Mouse (Mus musculus) layer of hippocampus, postnatal 14 days (tissue): Measurements from ENCODE around the gene Asb2. TPM values are rescaled to one million over a fixed set of nuclear protein-coding genes. Genes with fewer than 3 reads are reported as not detected.

Experiments
- DNase-seq, 2 experiments: peaks; one replicate each; pipeline ENCODE4 v3.0.0; 2021 to 2022; ENCODE audit warnings: low spot score in 2 of 2, mixed read lengths in 1 of 2
- total RNA-seq, 2 experiments: library from RNA; stranded (reverse); gene quantifications; 2 replicates each; pipeline ENCODE4 v1.2.3; 2021

Gene Asb2
- total RNA-seq, 2 experiments from 2014 or later: 1.9 TPM

GRCm38 (mm10) chr12:103361539-103362307, 5.9 kb upstream of the Asb2 start:
- DNase-seq: no peak

DNA sequence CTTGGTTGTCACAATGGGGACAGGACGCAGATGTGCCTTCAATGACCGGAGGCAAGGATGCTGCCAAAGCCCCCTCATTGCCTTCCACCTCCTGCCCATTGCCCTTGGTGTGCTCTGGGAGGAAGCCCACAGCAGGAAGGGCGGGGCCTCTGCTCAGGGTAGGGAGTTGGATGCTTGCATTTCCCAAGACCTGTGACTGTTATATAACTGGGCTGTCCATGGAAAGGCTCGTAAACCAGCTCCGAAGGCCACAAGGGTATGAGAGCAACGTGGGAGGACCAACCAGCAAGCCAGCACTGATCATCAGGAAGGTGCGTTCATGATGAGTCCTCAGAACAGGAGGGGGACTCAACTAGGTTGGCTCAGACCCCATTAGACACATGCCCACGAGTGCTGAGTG, 5.0 kb upstream of the Asb2 start:
- no peak for DNase-seq

DNA sequence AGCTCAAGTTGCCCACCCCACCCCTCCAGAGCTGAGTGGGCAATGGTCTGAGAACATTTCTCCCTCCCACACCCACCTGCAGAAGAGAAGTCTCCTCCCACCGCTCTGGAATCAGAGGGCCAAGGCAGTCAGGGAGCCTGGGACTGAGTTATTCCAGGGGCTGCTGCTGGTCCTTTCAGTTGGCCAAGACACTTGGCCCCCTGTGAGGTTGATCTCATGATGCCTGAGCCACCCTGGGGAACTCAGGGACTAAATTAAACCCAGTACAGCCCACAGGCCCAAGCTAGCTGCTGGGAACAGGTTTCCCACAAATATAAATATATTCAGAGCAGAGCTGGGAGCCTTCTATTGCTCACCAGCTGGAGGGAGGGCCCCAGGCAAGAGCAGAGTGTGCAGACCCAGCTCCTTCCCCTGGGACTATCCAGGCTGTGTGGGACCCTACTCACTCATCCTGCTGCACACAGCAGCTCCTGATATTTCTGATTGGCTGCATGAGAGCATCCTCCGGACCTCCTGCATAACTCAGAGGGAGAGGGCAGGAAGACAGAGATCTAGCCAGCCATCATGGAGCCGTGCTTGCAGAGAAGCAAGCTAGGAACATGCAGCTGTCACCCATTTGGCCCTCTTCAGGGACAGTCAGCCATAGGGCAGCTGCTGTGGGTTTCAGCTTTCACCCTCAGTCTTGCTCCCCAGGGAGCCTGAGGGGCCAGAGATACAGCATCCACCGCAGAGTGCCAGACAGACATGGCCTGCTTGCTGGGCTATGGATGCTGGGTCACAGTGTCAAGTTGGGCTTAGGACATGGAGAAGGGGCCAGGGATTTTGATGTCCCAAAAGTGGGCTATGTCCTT, 3.4 kb upstream of the Asb2 start:
- no peak for DNase-seq

GRCm38 (mm10) chr12:103358216-103358615, 2.4 kb upstream of the Asb2 start:
- DNase-seq: no peak

- DNase-seq: no peak
Measured at GRCm38 (mm10) chr12:103356415-103356748, 581 bp upstream of the Asb2 start.

DNA sequence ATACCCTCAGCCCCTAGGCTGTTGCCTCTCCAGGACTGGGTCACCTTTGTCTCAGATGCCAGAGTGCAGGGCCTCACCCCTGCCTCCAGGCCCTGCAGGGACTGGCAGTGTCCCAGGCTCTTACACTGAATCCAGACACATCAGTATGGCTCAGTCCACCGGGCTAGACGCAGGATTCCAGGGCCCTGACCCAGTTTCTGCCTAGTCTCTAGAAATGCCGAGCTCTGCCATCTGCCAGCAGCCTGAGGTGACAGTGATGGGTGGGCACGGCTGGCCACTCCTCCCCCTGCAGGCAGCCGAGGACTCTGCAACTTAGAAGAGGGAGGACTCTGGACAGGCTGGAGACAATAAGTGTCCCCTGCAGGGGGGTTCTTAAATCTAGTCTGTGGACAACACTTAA, 2.3 kb downstream of the Asb2 start:
- no peak for DNase-seq

DNA sequence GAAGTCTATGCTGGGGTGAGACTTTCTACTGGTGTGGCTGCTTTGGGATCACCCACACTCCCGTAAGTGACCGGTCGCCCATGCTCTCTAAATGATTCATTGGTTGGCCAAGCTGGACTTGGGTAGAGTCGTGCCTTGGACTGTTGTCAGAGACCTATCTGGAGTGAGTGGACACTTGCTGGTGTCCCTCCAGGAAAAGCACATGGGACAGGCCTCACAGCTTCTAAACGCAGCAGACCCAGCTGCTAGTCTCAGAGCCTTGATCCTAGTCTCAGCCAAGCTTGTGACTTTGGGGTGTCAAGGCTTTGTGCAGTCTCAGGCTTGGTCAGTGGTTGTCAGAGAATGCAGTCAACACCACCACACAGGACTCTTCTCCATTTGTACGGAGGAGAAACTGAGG, 3.1 kb downstream of the Asb2 start:
- DNase-seq: no peak

- DNase-seq: peak; percentile 78 to 87
Measured at GRCm38 (mm10) chr12:103348506-103348905, 7.3 kb downstream of the Asb2 start.

GRCm38 (mm10) chr12:103347406-103347805, 8.4 kb downstream of the Asb2 start:
- no peak for DNase-seq

DNA sequence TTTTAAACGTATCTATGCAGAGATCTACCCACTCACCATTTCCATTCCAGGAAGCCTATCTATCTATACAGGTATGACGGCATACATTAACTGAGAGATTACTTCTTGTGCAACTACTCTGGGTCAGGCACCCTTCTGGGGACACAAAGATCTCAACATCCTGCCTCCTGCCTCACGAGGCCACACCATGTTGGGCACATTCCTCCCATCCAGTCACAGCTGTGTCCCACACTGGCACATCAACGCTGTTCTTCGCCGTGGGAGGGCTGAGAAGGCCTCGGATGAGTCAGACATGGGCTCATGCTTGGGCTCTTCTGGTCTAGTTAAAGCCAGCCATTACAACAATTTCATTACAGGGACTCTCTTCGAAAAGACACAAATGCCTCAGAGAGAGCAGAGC, 8.9 kb downstream of the Asb2 start:
- no peak for DNase-seq

GRCm38 (mm10) chr12:103344934-103345333, 10.9 kb downstream of the Asb2 start:
- DNase-seq: no peak

- no peak for DNase-seq
Measured at GRCm38 (mm10) chr12:103343456-103343855, 12.3 kb downstream of the Asb2 start.

DNA sequence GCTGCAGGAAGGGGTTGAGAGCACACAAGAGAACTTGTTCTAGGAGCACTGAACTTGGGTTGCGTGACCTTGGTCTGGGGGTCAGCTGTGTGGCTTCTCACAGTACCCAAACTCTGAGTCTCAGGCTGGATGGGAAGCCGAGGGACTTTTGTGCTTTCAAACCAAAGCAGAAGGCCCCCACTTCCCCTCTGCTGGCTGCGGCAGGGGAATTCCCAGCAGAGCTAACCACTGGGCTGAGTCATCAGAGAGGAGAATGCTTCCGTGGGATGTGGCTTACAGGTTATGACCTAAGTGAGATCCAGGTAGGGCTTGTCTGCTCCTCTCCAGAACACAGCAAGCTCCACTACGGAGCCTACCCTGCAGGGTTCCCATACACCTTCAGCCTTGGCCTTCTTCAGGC, 14.6 kb downstream of the Asb2 start:
- no peak for DNase-seq

- no peak for DNase-seq
Measured at GRCm38 (mm10) chr12:103338162-103338798, 17.5 kb downstream of the Asb2 start.

- no peak for DNase-seq
Measured at GRCm38 (mm10) chr12:103336766-103337165, 19.0 kb downstream of the Asb2 start.

- DNase-seq: no peak
Measured at GRCm38 (mm10) chr12:103333426-103333825, 22.4 kb downstream of the Asb2 start.

DNA sequence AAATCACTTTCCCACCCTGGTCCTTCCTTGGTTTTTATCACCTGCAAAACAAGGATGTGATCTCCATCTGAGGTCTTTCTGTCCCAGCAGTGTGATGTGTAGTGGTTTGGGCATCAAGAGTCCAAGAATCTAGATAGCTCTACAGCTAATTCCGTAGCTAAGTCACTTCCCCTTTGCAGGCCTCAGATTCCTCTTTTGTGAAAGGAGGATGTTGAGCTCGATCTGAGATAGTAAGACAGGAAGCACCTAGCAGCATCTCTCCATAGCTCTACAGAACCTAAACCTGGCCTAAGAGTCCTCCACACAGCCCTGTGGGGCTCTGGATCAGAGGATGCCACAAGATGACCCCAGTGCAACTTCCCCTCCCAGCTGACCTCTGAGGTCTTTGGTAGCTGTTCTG, 22.9 kb downstream of the Asb2 start:
- no peak for DNase-seq

GRCm38 (mm10) chr12:103331491-103331890, 24.3 kb downstream of the Asb2 start:
- DNase-seq: no peak

DNA sequence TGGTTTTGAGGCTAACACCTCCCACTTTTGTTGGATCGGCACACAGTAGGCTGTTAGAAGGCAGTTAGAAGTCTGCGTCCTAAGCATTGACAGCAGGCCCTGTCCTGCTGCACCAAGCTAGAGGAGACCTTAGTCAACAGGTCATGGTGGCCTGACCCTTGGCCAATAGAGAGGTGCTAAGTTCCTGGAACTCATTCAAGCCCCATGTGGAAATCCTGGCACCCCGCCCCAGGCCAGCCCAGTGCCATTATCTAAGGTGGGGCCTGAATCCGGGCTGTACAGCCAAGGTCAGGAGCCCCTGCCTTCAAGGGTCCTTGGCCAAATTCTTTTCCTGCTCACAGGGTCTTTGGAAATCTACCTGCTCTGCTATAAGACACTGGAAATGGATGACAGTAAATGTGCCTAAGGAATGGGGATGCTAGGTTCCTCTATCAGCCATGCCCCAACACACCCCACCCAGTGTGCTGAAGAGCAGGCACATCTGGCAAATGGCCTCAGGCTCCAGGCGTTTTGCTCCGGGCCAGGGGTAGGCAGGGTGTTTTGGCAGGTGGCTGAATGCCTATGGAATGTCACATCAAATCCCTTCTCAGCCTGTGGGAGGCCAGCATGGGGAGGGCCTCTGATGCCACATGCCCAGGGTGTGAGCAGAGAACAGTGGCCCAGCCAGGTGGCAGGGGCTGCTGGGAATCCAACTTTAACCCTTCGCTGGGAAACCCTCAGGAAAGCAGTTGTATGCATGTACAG, 27.2 kb downstream of the Asb2 start:
- DNase-seq: no peak

- no peak for DNase-seq
Measured at GRCm38 (mm10) chr12:103327107-103327506, 28.7 kb downstream of the Asb2 start.

DNA sequence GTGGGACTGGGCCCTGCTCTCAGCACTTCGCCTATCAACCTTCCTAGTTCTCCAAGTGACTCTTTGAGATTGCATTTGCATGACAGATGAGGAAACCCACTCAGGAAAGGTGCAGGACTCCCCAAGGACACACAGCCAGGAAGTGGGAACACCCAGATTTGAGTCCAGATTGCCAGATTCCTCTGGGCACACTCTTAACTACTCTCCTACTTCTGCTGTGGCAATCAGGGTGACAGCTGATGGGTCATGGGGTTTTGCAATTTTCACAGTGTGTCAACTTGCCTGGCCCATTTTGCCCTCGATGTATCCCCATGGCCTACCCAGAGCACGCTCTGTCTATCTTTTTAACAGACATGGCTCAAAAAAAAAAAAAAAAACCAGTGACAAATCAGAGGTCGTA, 29.2 kb downstream of the Asb2 start:
- no peak for DNase-seq
